ENCODE assay signal across 24 mouse cellular contexts in the genomic region with DNA sequence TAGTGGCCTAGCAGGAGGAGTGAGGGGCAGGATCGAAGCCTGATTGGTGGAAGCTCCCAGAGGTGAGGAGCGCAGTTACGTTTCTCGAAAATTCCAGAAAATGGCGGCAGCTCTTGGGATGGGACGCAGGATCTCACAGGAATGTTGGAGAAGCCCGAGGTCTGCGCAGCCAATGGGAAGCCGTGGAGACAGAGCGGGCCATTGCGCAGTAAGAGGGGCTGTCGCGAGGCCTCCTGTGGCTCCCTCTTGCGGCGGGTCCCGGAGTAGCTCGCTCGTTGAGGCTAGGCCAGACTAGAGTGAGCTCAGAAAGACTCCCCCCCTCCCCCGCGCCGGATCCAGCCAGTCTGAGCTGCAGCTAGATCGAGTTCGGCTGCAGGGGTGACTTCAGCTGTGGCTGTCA. TPM values are rescaled to one million over a fixed set of nuclear protein-coding genes. Genes with fewer than 3 reads are reported as not detected.
DNase-seq lines count a peak whose midpoint lies in the region; TF ChIP-seq lines count a peak whose summit lies in the region.
"Had no signal": no experiment of that assay in that cellular context is flagged by ENCODE, and none has a peak within 500 bp of the region (broad histone marks: within the 10 kb centered on the region; RNA-seq: fewer than 3 reads in every experiment).

No protein-coding gene starts in this region.

- 47% methylated on average over 23 of the region's 23 CpGs for WGBS in heart, embryonic 10.5 days
- 86% methylated on average over 23 of the region's 23 CpGs for WGBS in thymus, adult 2 months

- no peaks in the 10 kb centered on the region for H3K27me3 ChIP-seq in heart, embryonic 10.5 days (ENCODE audit: insufficient read depth, poor library complexity, severe bottlenecking)
- no peaks in the 10 kb centered on the region for H3K27me3 ChIP-seq in thymus, adult 2 months (ENCODE audit: control insufficient read depth, insufficient read depth, low read length)
- H3K27me3 ChIP-seq: CH12.LX; embryonic facial prominence, embryonic 12.5 days; hindbrain, embryonic 12.5 days; liver, embryonic 15.5 days; midbrain, embryonic 13.5 days; stomach, embryonic 15.5 days had no signal

- no peaks in the 10 kb centered on the region for H3K36me3 ChIP-seq in heart, embryonic 10.5 days
- no peaks in the 10 kb centered on the region for H3K36me3 ChIP-seq in thymus, adult 2 months (ENCODE audit: control insufficient read depth, insufficient read depth, low read length)
- H3K36me3 ChIP-seq: embryonic facial prominence, embryonic 12.5 days; hindbrain, embryonic 12.5 days; liver, embryonic 15.5 days; midbrain, embryonic 13.5 days; stomach, embryonic 15.5 days had no signal

- H3K4me3 ChIP-seq in heart, embryonic 10.5 days: no peak overlapping the region
- H3K4me3 ChIP-seq in thymus, adult 2 months (ENCODE audit: control insufficient read depth, insufficient read depth, low read length): no peak overlapping the region
- H3K4me3 ChIP-seq: embryonic facial prominence, embryonic 12.5 days; erythroblast, embryonic 14.5 days; heart, adult 2 months; hindbrain, embryonic 12.5 days; liver, embryonic 15.5 days; midbrain, embryonic 13.5 days; stomach, embryonic 15.5 days had no signal

- peaks cover 19% of the 10 kb centered on the region for H3K9me3 ChIP-seq in heart, embryonic 10.5 days
- H3K9me3 ChIP-seq: stomach, embryonic 15.5 days had no signal

- TF ChIP-seq POLR2A in thymus, adult 2 months (IDR thresholded peaks at IDR 0.05; ENCODE audit: control insufficient read depth, extremely low read depth, insufficient read depth, low read length, poor library complexity): no peak

- no peak for TF ChIP-seq CTCF in thymus, adult 2 months (IDR thresholded peaks at IDR 0.05; ENCODE audit: borderline replicate concordance, control insufficient read depth, extremely low read depth, insufficient read depth, low read length, poor library complexity)

- H3K4me1 ChIP-seq in heart, embryonic 10.5 days: no peaks in the 10 kb centered on the region
- no peaks in the 10 kb centered on the region for H3K4me1 ChIP-seq in thymus, adult 2 months (replicated peaks; ENCODE audit: control insufficient read depth, insufficient read depth, low read length)
- H3K4me1 ChIP-seq: embryonic facial prominence, embryonic 12.5 days; hindbrain, embryonic 12.5 days; liver, embryonic 15.5 days; midbrain, embryonic 13.5 days; stomach, embryonic 15.5 days had no signal

- peak; percentile 74 for DNase-seq in heart, embryonic 10.5 days (ENCODE audit: low spot score)
- DNase-seq in heart, adult 9 months (ENCODE audit: low spot score in 2 of 2): no peak
- peak; percentile 24 for DNase-seq in thymus, postnatal 4 days
- DNase-seq in thymus, adult 2 months: no peak
- DNase-seq in mesoderm, embryonic 11.5 days (ENCODE audit: low read depth, low spot score): peak; percentile 1
- DNase-seq in adrenal gland, postnatal 4 days (ENCODE audit: low spot score in 2 of 2): no peak
- no peak for DNase-seq in spleen, postnatal 36 days (ENCODE audit: low spot score in 2 of 2)
- DNase-seq: adrenal gland, postnatal 36 days; cerebellum, adult 8-10 months; gastrocnemius, postnatal 14 days; heart, adult 2 months; kidney, adult 8-10 months; kidney, postnatal 14 days; right cerebral cortex, postnatal 25 days; thymus, postnatal 25 days had no signal

- H3K27ac ChIP-seq in heart, embryonic 10.5 days: no peak overlapping the region
- H3K27ac ChIP-seq in thymus, adult 2 months (ENCODE audit: control insufficient read depth, insufficient read depth, low read length): no peak overlapping the region
- H3K27ac ChIP-seq: embryonic facial prominence, embryonic 12.5 days; heart, adult 2 months; hindbrain, embryonic 12.5 days; liver, embryonic 15.5 days; midbrain, embryonic 13.5 days; stomach, embryonic 15.5 days had no signal

RNA-seq across cellular contexts. Expression of gene Cxcr3, which starts 35.8 kb away (rescaled TPM):
- polyA plus RNA-seq in heart, embryonic 10.5 days (2016; fragmentation: Nextera tagmentation; extraction: Ambion mirVana): not detected in 2 replicates
- 13.6 and 16.0 TPM in 2 replicates for polyA plus RNA-seq in thymus, adult 2 months (2012; rRNA removed)
- total RNA-seq in adrenal gland, postnatal 4 days (2021): under 1 TPM; 0.17 to 0.71 TPM
- total RNA-seq: CH12.LX; heart, adult 2 months; left cerebral cortex, adult 18-20 months; left cerebral cortex, postnatal 36 days had no signal
- polyA plus RNA-seq: embryonic facial prominence, embryonic 12.5 days; erythroblast, embryonic 14.5 days; hindbrain, embryonic 12.5 days had no signal

RNA-seq across cellular contexts. Expression of gene Ogt, which starts 58.4 kb away (rescaled TPM):
- polyA plus RNA-seq in heart, embryonic 10.5 days (2016; fragmentation: Nextera tagmentation; extraction: Ambion mirVana): 98.4 and 117 TPM in 2 replicates
- polyA plus RNA-seq in thymus, adult 2 months (2012; rRNA removed): 192 and 229 TPM in 2 replicates
- total RNA-seq in adrenal gland, postnatal 4 days (2021): 100 to 1,000 TPM; 250 to 275 TPM

Comparison
In these comparisons a context has a peak if more than half of its experiments do, and no peak if none do; other contexts are left out.
1. DNase-seq: peak in heart, embryonic 10.5 days (single experiment), thymus, postnatal 4 days (single experiment) and mesoderm, embryonic 11.5 days (single experiment); none in heart, adult 9 months (0 of 2), thymus, adult 2 months (single experiment), adrenal gland, postnatal 4 days (0 of 2) and spleen, postnatal 36 days (0 of 2).
2. RNA of gene Cxcr3, which starts 35.8 kb away (polyA plus RNA-seq): 13.6 to 16.0 TPM in thymus, adult 2 months; not detected in heart, embryonic 10.5 days; every median in the first group is over 10 times any median in the second.